Comparison of ENCODE assay signal across 24 mouse cellular contexts in the genomic region with DNA sequence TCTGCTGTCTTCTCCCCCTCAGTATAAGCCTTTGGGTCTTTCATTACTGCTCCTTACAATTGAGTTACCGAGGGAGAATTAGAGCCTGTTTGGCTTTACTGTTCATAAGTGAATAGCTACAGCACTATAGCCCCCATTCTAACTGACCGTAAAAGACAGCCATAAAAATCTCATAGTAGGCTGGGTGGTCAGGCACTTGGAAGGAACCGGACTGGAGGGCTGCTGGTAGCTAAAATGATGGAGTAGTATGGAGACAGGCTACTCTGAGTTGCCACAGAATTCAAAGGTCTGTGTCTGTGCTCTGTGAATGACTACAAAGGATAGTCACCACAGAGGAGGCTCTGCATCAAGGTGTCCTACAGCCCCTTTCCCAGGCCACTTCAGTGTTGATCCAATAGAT. TPM values are rescaled to one million over a fixed set of nuclear protein-coding genes. Genes with fewer than 3 reads are reported as not detected.
DNase-seq lines count a peak whose midpoint lies in the region; ATAC-seq lines count a peak whose summit lies in the region.
"Had no signal": no experiment of that assay in that cellular context is flagged by ENCODE, and none has a peak within 500 bp of the region (broad histone marks: within the 10 kb centered on the region; RNA-seq: fewer than 3 reads in every experiment).

No protein-coding gene starts in this region.

- H3K27ac ChIP-seq in heart, embryonic 12.5 days (ENCODE audit: poor library complexity, severe bottlenecking): no peak overlapping the region
- no peak overlapping the region for H3K27ac ChIP-seq in heart, embryonic 10.5 days
- no peak overlapping the region for H3K27ac ChIP-seq in midbrain, embryonic 11.5 days (ENCODE audit: low read depth, low read length)
- H3K27ac ChIP-seq in midbrain, embryonic 16.5 days (ENCODE audit: low read length): no peak overlapping the region

- intact Hi-C loops in heart, postnatal 25 days (cut with DNase I): no loop called here

- H3K4me1 ChIP-seq in heart, embryonic 12.5 days (replicated peaks): no peaks in the 10 kb centered on the region
- H3K4me1 ChIP-seq in heart, embryonic 10.5 days: no peaks in the 10 kb centered on the region
- H3K4me1 ChIP-seq in midbrain, embryonic 11.5 days (ENCODE audit: control insufficient read depth, insufficient read depth, low read length): no peaks in the 10 kb centered on the region
- no peaks in the 10 kb centered on the region for H3K4me1 ChIP-seq in midbrain, embryonic 16.5 days (ENCODE audit: control insufficient read depth, insufficient read depth, low read length)

- no peaks in the 10 kb centered on the region for H3K36me3 ChIP-seq in heart, embryonic 12.5 days
- no peaks in the 10 kb centered on the region for H3K36me3 ChIP-seq in heart, embryonic 10.5 days
- no peaks in the 10 kb centered on the region for H3K36me3 ChIP-seq in midbrain, embryonic 11.5 days (ENCODE audit: control insufficient read depth, insufficient read depth, low read length)
- no peaks in the 10 kb centered on the region for H3K36me3 ChIP-seq in midbrain, embryonic 16.5 days (ENCODE audit: control insufficient read depth, insufficient read depth, low read length)
- H3K36me3 ChIP-seq: G1E had no signal

- 83% methylated on average over 3 of the region's 3 CpGs for WGBS in heart, embryonic 12.5 days
- WGBS in heart, embryonic 10.5 days: 84% methylated on average over 3 of the region's 3 CpGs
- WGBS in midbrain, embryonic 11.5 days: 94% methylated on average over 3 of the region's 3 CpGs
- 86% methylated on average over 3 of the region's 3 CpGs for WGBS in midbrain, embryonic 16.5 days

- no peaks in the 10 kb centered on the region for H3K27me3 ChIP-seq in heart, embryonic 12.5 days (replicated peaks)
- H3K27me3 ChIP-seq in heart, embryonic 10.5 days (ENCODE audit: insufficient read depth, poor library complexity, severe bottlenecking): no peaks in the 10 kb centered on the region
- no peaks in the 10 kb centered on the region for H3K27me3 ChIP-seq in midbrain, embryonic 11.5 days (ENCODE audit: control insufficient read depth, insufficient read depth, low read length)
- H3K27me3 ChIP-seq in midbrain, embryonic 16.5 days (ENCODE audit: control insufficient read depth, insufficient read depth, low read depth, low read length): no peaks in the 10 kb centered on the region
- H3K27me3 ChIP-seq: CH12.LX had no signal

- DNase-seq in heart, adult 11 months: peak; percentile 71
- DNase-seq in heart, embryonic 10.5 days (ENCODE audit: low spot score): peak; percentile 54
- DNase-seq in heart, postnatal 25 days (ENCODE audit: low spot score): no peak
- peak; percentile 17 for DNase-seq in midbrain, embryonic 11.5 days (ENCODE audit: low spot score, missing footprints)
- DNase-seq: adrenal gland, adult 2 months; adrenal gland, adult 8-10 months; adrenal gland, postnatal 10 days; adrenal gland, postnatal 14 days; adrenal gland, postnatal 25 days; adrenal gland, postnatal 36 days; B cell, adult 2 months; cerebellum, adult 11 months; cerebellum, adult 11-12 months; cerebellum, adult 18-20 months had no signal

- ATAC-seq in heart, embryonic 12.5 days (ENCODE audit: insufficient number of reproducible peaks, low FRiP score): no peak
- ATAC-seq in midbrain, embryonic 11.5 days (ENCODE audit: low FRiP score): no peak
- ATAC-seq in midbrain, embryonic 16.5 days: no peak
- ATAC-seq: activated CD4-positive, CD25-positive, alpha-beta regulatory T cell, adult 4 months; CD4-positive, CD25-positive, alpha-beta regulatory T cell, adult 4 months; Patski had no signal

- no peaks in the 10 kb centered on the region for H3K9me3 ChIP-seq in heart, embryonic 12.5 days (replicated peaks)
- no peaks in the 10 kb centered on the region for H3K9me3 ChIP-seq in heart, embryonic 10.5 days
- H3K9me3 ChIP-seq in midbrain, embryonic 11.5 days (ENCODE audit: control insufficient read depth, low read length): no peaks in the 10 kb centered on the region
- H3K9me3 ChIP-seq in midbrain, embryonic 16.5 days (replicated peaks; ENCODE audit: control insufficient read depth, low read length, poor library complexity, severe bottlenecking): no peaks in the 10 kb centered on the region
- H3K9me3 ChIP-seq: G1E had no signal

- H3K4me2 ChIP-seq in heart, embryonic 12.5 days: no peak overlapping the region
- no peak overlapping the region for H3K4me2 ChIP-seq in midbrain, embryonic 11.5 days
- H3K4me2 ChIP-seq in midbrain, embryonic 16.5 days (ENCODE audit: low read length): no peak overlapping the region

- H3K4me3 ChIP-seq in heart, embryonic 12.5 days: no peak overlapping the region
- no peak overlapping the region for H3K4me3 ChIP-seq in heart, embryonic 10.5 days
- H3K4me3 ChIP-seq in midbrain, embryonic 11.5 days (ENCODE audit: low read depth, low read length): no peak overlapping the region
- H3K4me3 ChIP-seq in midbrain, embryonic 16.5 days (ENCODE audit: low read depth, low read length): no peak overlapping the region

- H3K9ac ChIP-seq in heart, embryonic 12.5 days: no peak overlapping the region
- H3K9ac ChIP-seq in midbrain, embryonic 11.5 days (ENCODE audit: low read length): no peak overlapping the region
- H3K9ac ChIP-seq in midbrain, embryonic 16.5 days (ENCODE audit: low read depth, low read length): no peak overlapping the region

RNA-seq across cellular contexts. Expression of a gene that starts 18.5 kb away (rescaled TPM):
- polyA plus RNA-seq in heart, embryonic 12.5 days (2016; fragmentation: Nextera tagmentation; extraction: Ambion mirVana): 6.8 and 7.7 TPM in 2 replicates
- 5.1 and 7.0 TPM in 2 replicates for polyA plus RNA-seq in heart, embryonic 10.5 days (2016; fragmentation: Nextera tagmentation; extraction: Ambion mirVana)
- 1 to 10 TPM; 4.6 to 6.0 TPM for total RNA-seq in heart, postnatal 25 days (2021)
- polyA plus RNA-seq in midbrain, embryonic 11.5 days (2014; fragmentation: Nextera tagmentation; extraction: Ambion mirVana): 17.2 and 17.8 TPM in 2 replicates
- polyA plus RNA-seq in midbrain, embryonic 16.5 days (2015; fragmentation: Nextera tagmentation; extraction: Ambion mirVana): 18.8 and 20.3 TPM in 2 replicates
- total RNA-seq: CH12.LX had no signal
- polyA plus RNA-seq: G1E had no signal

RNA-seq across cellular contexts. Expression of a gene that starts 18.8 kb away (rescaled TPM):
- polyA plus RNA-seq in heart, embryonic 12.5 days (2016; fragmentation: Nextera tagmentation; extraction: Ambion mirVana): 0.89 and 1.3 TPM in 2 replicates
- polyA plus RNA-seq in heart, embryonic 10.5 days (2016; fragmentation: Nextera tagmentation; extraction: Ambion mirVana): 2.6 and 11.7 TPM in 2 replicates
- total RNA-seq in heart, postnatal 25 days (2021): not detected
- 0.19 and 0.46 TPM in 2 replicates for polyA plus RNA-seq in midbrain, embryonic 11.5 days (2014; fragmentation: Nextera tagmentation; extraction: Ambion mirVana)
- not detected in 2 replicates for polyA plus RNA-seq in midbrain, embryonic 16.5 days (2015; fragmentation: Nextera tagmentation; extraction: Ambion mirVana)
- total RNA-seq: adrenal gland, adult 18-20 months; adrenal gland, adult 2 months; adrenal gland, adult 8-10 months; adrenal gland, postnatal 14 days; adrenal gland, postnatal 25 days; adrenal gland, postnatal 36 days; CH12.LX; G1E; MEL had no signal
- polyA plus RNA-seq: activated CD4-positive, CD25-positive, alpha-beta regulatory T cell, adult 4 months; adrenal gland, adult 2 months; C2C12; CD4-positive, CD25-positive, alpha-beta regulatory T cell, adult 4 months; G1E; Patski had no signal
